Mouse (Mus musculus) hematopoietic stem cell, adult 5-6 weeks (primary cell): ENCODE data around the gene Mapk14. TPM values are rescaled to one million over a fixed set of nuclear protein-coding genes. Genes with fewer than 3 reads are reported as not detected.
"Not testable (repeated sequence)": the region's sequence is repeated elsewhere in the genome, so short reads cannot be mapped to it uniquely, and the experiment has no call there.

Experiments
- ATAC-seq, 2 experiments: fragments of 125-278 bp in 1 of 2; replicated peaks in 1 of 2; 2 replicates each; pipeline ENCODE4 v1.8.0; 2016 to 2017; ENCODE audit warnings: inconsistent platforms in 2 of 2, mild to moderate bottlenecking in 2 of 2, moderate number of reproducible peaks in 2 of 2, low read depth in 1 of 2, moderate TSS enrichment in 1 of 2; ENCODE audit not compliant: low FRiP score in 2 of 2, poor library complexity in 2 of 2, severe bottlenecking in 2 of 2, insufficient read depth in 1 of 2, low TSS enrichment in 1 of 2
- total RNA-seq: library from RNA; stranded (forward); fragments of 172-1452, 232-1000 nt; gene quantifications from 2 replicates; pipeline ENCODE4 v1.2.3, GENCODE M21; 2017

The Mapk14 gene
- total RNA-seq, 1 experiment from 2014 or later = 79.5 TPM

DNA sequence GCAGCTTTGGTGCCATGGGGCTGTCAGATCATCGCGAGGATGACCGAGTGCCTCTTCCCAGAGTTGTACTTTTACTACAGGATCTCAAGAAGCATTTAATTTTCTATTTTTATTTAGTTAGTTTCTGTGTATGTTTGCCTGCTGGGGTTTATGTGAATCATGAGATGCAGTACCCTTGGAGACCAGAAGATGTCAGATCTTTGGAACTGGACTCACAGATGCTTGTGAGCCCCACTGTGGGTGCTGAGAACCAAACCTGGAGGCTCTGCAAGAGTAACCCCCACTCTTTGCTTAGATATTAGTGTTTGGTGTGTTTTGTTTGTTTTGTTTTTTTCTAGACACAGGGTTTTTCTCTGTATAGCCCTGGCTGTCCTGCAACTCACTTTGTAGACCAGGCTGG is 22.9 kb downstream of the Mapk14 start:
- no peak for ATAC-seq

- ATAC-seq = no peak
Measured at GRCm38 (mm10) chr17:28715832-28716548, 24.9 kb downstream of the Mapk14 start.

DNA sequence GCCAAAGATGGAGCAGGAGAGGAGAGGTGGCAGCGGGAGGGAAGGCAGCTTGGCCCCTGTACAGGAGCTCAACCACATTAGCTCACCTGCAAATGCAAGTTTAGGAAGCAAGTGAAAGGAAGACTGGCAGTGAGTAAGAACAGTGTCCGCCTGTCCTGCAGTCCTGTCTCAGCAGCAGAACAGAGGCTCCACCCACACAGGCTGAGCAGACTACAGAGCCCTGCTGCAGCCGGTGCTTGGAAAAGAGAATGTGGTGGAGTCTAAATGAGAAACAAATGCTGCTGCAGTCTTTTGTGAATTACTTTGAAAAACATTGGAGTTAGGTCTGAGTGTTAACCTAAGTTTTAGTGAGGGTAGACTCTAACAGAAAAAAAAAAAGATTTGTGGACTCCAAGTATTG is 26.4 kb downstream of the Mapk14 start:
- ATAC-seq = no peak

- no peak for ATAC-seq
Measured at GRCm38 (mm10) chr17:28725783-28726182, 34.7 kb downstream of the Mapk14 start, which contains the start of gene AC170998.1. Gene AC170998.1 (plus strand): TSS chr17:28726083.

DNA sequence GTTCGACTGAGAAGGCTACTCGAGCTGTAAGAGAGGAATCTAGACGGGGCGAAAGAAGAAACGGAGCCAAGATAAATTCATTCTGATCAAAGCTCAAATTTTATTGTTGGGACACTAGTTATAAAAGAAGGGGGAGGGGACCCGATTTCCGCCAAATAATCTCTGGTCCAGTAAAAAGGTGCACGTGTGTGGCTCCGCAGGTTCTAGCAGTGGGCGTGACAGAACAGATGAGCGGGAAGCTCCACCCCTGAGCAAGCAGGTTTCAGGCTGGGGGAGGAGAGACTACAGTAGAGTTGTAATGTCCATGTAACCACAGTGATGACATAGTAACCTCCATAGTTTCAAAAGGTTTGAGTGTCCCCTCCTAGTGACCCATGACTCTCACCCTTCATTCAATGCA is 36.4 kb downstream of the Mapk14 start:
- not testable (repeated sequence) for ATAC-seq

- no peak for ATAC-seq
Measured at GRCm38 (mm10) chr17:28735317-28736105, 44.4 kb downstream of the Mapk14 start.

GRCm38 (mm10) chr17:28736486-28736885 is 45.4 kb downstream of the Mapk14 start:
- ATAC-seq = peak; percentile 96 to 97

DNA sequence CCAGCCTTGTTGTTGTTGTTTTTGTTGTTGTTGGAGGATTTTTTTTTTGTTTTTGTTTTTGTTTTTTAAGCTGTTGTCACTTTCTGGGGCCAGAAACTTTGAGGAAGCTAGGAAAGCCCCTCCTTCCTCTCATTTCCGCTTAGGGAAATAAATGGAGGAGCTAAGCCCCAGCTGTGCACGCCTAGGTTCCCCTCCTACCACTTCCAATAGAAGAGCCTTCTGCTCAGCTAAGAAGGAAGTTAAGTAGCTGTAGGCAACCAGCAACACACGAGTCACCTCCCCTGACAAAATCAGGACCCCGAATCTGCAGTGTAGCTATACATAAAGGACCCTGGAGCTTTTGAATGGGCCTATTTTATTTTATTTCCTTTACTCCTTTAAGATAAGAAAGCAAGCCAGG is 46.8 kb downstream of the Mapk14 start:
- no peak for ATAC-seq

DNA sequence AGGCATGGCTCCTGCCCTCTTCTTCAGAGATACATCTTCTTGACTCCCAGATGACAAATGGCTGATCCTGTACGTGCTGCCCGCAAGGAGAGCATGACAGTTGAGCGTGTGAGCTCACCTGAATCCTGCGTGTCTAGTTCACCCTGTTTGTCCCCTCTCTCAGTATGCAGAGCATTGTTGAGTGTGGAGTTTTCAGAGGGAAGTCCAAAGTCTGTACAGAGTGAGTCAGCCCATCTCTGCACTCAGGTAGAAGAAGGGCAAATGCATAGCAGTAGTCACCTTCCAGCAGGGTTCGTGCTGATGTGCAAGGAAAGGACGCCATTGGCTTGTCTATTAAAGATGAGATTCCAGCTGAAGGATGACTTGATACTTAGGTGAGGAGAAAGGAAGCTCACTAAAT is 48.1 kb downstream of the Mapk14 start:
- ATAC-seq = no peak

DNA sequence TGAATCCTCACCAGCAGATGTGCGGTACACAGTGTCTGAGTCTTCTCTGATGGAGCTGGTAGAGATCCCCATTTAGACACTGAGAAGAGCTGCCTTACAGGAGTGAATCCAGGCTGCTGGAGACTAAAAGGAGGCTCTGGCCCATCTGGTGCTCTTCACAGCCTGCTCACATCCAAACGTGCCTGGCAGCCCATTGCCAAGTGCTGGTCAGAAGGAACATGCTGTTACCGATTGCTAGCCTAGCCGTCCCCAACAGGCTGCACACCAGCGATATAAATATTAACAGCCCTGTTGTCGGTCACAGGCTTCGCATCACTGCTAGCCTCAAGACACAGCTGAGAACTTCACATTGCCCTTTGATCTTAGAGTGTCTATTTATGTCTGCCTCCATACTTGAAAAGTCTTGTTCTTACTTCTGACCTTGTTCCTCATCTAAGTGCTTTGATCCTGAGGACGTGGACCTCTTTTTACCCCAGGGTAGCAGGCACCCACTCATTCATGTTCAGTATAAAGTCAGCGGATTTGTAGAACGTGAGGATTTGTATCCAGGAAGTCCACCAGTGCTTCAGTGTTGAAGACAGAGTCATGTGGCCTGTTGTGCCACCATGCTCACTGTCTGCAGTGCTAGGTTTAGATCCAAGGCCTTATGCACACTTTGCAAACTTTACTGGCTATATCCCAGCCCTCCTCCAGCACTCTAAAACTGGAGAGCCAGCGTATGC is 52.2 kb downstream of the Mapk14 start:
- ATAC-seq = no peak

DNA sequence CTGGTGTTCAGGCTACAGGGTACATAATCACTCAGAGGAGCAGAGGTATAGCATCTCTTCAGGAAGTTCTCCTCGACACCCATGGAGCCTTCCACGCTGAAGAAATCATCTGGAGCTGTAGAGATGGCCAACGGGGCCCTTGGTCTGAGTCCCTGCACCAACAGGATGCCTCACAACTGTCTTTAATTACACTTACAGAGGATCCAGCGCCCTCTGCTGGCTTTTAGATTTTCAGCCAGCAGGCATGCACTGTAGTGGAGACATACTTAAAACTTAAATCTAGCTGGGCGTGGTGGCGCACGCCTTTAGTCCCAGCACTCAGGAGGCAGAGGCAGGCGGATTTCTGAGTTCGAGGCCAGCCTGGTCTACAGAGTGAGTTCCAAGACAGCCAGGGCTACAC is 52.8 kb downstream of the Mapk14 start:
- ATAC-seq = no peak

DNA sequence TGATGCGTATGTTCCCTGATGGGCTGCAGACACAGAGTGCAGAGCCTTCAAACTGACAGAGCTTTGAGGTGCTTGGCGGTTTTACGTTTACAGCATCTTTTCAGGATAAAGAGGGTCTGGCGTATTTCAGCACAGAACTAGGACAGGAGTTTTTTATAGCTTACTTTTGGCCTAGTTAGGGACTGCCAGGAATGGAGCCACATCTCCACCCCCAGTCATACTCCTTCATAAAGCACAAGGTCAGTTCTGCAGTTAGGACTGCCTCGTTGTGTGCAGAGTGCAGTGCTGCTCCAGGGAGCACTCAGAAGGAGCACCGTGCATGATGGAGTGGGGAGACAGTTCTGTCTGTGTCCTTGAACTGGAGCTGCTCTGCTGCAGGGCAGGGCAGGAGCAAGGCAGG is 54.6 kb downstream of the Mapk14 start:
- ATAC-seq = no peak

GRCm38 (mm10) chr17:28748001-28748400 is 56.9 kb downstream of the Mapk14 start:
- ATAC-seq = no peak

DNA sequence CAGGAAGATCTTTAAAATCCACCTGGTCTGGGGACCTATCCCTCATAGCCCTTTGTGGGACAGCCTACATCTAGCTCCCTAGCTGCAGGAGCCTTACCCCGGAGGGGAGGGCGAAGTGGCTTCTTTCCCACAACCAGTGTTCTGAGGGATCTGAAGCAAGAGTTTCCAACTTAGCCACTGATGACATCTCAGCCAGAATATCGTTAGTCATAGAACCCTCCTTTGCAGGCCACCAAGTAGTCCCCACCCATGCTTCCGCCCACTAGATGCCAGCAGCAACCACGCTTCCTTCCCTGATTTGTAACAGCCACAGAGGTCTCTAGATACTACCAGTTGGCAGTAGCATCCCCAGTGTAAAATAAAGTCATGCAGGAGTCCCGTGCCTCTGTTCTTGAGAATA is 59.5 kb downstream of the Mapk14 start:
- peak; percentile 96 to 99 for ATAC-seq

DNA sequence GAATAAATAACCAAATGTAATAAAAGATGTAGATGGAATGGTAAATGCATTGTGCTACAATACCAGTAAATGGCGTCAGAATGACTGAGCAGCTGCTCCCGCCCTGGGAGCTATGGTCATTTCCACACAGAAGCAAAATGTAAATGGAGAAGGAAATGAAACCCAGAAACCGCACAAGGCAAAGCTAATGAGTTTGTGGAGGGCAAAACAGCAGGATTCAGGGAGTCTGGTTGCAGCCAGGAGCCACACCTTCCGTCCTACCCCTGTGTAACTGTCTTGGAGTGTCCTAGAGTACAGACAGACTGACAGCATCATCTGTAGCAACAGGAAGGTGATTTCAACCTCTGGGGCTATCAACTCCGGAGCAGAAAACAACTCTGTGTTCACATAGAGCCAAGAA is 65.3 kb downstream of the Mapk14 start:
- ATAC-seq = peak; percentile 73 to 77; a peak in 3 of 4 replicates

- 0 out of 4 replicates have a peak, but pooled peaks of 1 of the 2 experiments have one; percentile 9 for ATAC-seq
Measured at GRCm38 (mm10) chr17:28757470-28757869, 66.3 kb downstream of the Mapk14 start.

- no peak for ATAC-seq
Measured at GRCm38 (mm10) chr17:28760736-28761312, 69.7 kb downstream of the Mapk14 start.

GRCm38 (mm10) chr17:28761871-28762270 is 70.7 kb downstream of the Mapk14 start:
- ATAC-seq = peak; percentile 86 to 88; a peak in 3 of 4 replicates
